8 mouse cellular contexts compared by ENCODE assay signal in genomic region chr15:30885410-30885809, GRCm38 (mm10).
DNase-seq lines count a peak whose midpoint lies in the region; ATAC-seq and TF ChIP-seq lines count a peak whose summit lies in the region.

No protein-coding gene starts in this region.

- TF ChIP-seq EP300 in lung, postnatal 0 days (IDR thresholded peaks at IDR 0.05): no peak

- ATAC-seq in heart, embryonic 12.5 days (ENCODE audit: insufficient number of reproducible peaks, low FRiP score): peak; percentile 79
- ATAC-seq in midbrain, postnatal 0 days (ENCODE audit: low FRiP score): 0 out of 2 replicates have a peak, but pooled peaks have one; percentile 16
- no peak for ATAC-seq in lung, postnatal 0 days

- intact Hi-C loops in gastrocnemius, adult 2 months (cut with DNase I): no loop called here

- peak overlapping the region; percentile 75 for H3K27ac ChIP-seq in heart, embryonic 12.5 days (ENCODE audit: poor library complexity, severe bottlenecking)
- no peak overlapping the region for H3K27ac ChIP-seq in midbrain, postnatal 0 days (ENCODE audit: low read depth, low read length)
- no peak overlapping the region for H3K27ac ChIP-seq in gastrocnemius, adult 2 months
- H3K27ac ChIP-seq in lung, postnatal 0 days (ENCODE audit: low read length): no peak overlapping the region

- no peak for TF ChIP-seq CTCF in lung, adult 2 months (IDR thresholded peaks at IDR 0.05; ENCODE audit: insufficient read depth, low read length)
- TF ChIP-seq CTCF in midbrain, postnatal 0 days (IDR thresholded peaks at IDR 0.05): no peak
- TF ChIP-seq CTCF in gastrocnemius, adult 2 months (IDR thresholded peaks at IDR 0.05): no peak
- no peak for TF ChIP-seq CTCF in lung, postnatal 0 days (IDR thresholded peaks at IDR 0.05)

- H3K36me3 ChIP-seq in heart, embryonic 12.5 days: no peaks in the 10 kb centered on the region
- peaks cover 6% of the 10 kb centered on the region; the same call in 1 of the 2 replicates for H3K36me3 ChIP-seq in midbrain, postnatal 0 days (ENCODE audit: insufficient read depth, low read length)
- H3K36me3 ChIP-seq in lung, postnatal 0 days (ENCODE audit: insufficient read depth, low read length): no peaks in the 10 kb centered on the region

- peak; percentile 5 for DNase-seq in lung, postnatal 10 days
- no peak for DNase-seq in lung, adult 2 months
- DNase-seq in cerebellum, adult 9-10 months: peak; percentile 85
- peak; percentile 73 for DNase-seq in midbrain, postnatal 0 days (ENCODE audit: low spot score)
- no peak for DNase-seq in spleen, postnatal 4 days (ENCODE audit: low spot score in 2 of 2)
- no peak for DNase-seq in gastrocnemius, adult 2 months
- DNase-seq in lung, postnatal 0 days (ENCODE audit: low spot score): no peak

- no peak overlapping the region for H3K9ac ChIP-seq in heart, embryonic 12.5 days
- no peak overlapping the region for H3K9ac ChIP-seq in midbrain, postnatal 0 days (replicated peaks; ENCODE audit: low read length, poor library complexity, severe bottlenecking)
- H3K9ac ChIP-seq in lung, postnatal 0 days (replicated peaks; ENCODE audit: low read depth): no peak overlapping the region

- no peaks in the 10 kb centered on the region for H3K4me1 ChIP-seq in lung, adult 2 months (ENCODE audit: control insufficient read depth, insufficient read depth, low read length)
- H3K4me1 ChIP-seq in heart, embryonic 12.5 days (replicated peaks): peaks cover 17% of the 10 kb centered on the region
- H3K4me1 ChIP-seq in midbrain, postnatal 0 days (ENCODE audit: insufficient read depth, low read length): no peaks in the 10 kb centered on the region
- H3K4me1 ChIP-seq in lung, postnatal 0 days (ENCODE audit: insufficient read depth, low read depth, low read length): no peaks in the 10 kb centered on the region

- no peaks in the 10 kb centered on the region for H3K9me3 ChIP-seq in heart, embryonic 12.5 days (replicated peaks)
- H3K9me3 ChIP-seq in midbrain, postnatal 0 days (ENCODE audit: low read length): no peaks in the 10 kb centered on the region
- H3K9me3 ChIP-seq in lung, postnatal 0 days (ENCODE audit: low read length): no peaks in the 10 kb centered on the region

- no peak overlapping the region for H3K4me3 ChIP-seq in lung, adult 2 months (replicated peaks; ENCODE audit: extremely low read depth, low read depth, low read length)
- H3K4me3 ChIP-seq in heart, embryonic 12.5 days: no peak overlapping the region
- H3K4me3 ChIP-seq in midbrain, postnatal 0 days (ENCODE audit: low read depth, low read length): no peak overlapping the region
- no peak overlapping the region for H3K4me3 ChIP-seq in gastrocnemius, adult 2 months
- H3K4me3 ChIP-seq in lung, postnatal 0 days (ENCODE audit: low read depth, low read length): no peak overlapping the region

- H3K27me3 ChIP-seq in heart, embryonic 12.5 days (replicated peaks): no peaks in the 10 kb centered on the region
- H3K27me3 ChIP-seq in midbrain, postnatal 0 days (ENCODE audit: insufficient read depth, low read length): no peaks in the 10 kb centered on the region
- H3K27me3 ChIP-seq in lung, postnatal 0 days (replicated peaks; ENCODE audit: insufficient read depth, low read length): no peaks in the 10 kb centered on the region

- TF ChIP-seq POLR2A in lung, adult 2 months (IDR thresholded peaks at IDR 0.05; ENCODE audit: borderline replicate concordance, extremely low read depth, low read depth, low read length): no peak

- WGBS in lung, adult 2 months: 59% methylated on average over 6 of the region's 6 CpGs
- WGBS in heart, embryonic 12.5 days: 24% methylated on average over 6 of the region's 6 CpGs
- WGBS in midbrain, postnatal 0 days: 47% methylated on average over 6 of the region's 6 CpGs
- 57% methylated on average over 6 of the region's 6 CpGs for WGBS in lung, postnatal 0 days

- peak overlapping the region; percentile 30 for H3K4me2 ChIP-seq in heart, embryonic 12.5 days
- no peak overlapping the region for H3K4me2 ChIP-seq in midbrain, postnatal 0 days (ENCODE audit: low read depth, low read length, poor library complexity, severe bottlenecking)
- no peak overlapping the region for H3K4me2 ChIP-seq in lung, postnatal 0 days (replicated peaks; ENCODE audit: low read depth, low read length)

Comparison
In these comparisons a context has a peak if more than half of its experiments do, and no peak if none do; other contexts are left out.
1. DNase-seq: peak in lung, postnatal 10 days (single experiment), cerebellum, adult 9-10 months (single experiment) and midbrain, postnatal 0 days (single experiment); none in lung, adult 2 months (single experiment), spleen, postnatal 4 days (0 of 2), gastrocnemius, adult 2 months (single experiment) and lung, postnatal 0 days (single experiment).